Comparison of ENCODE assay signal across 26 mouse cellular contexts in the genomic region with DNA sequence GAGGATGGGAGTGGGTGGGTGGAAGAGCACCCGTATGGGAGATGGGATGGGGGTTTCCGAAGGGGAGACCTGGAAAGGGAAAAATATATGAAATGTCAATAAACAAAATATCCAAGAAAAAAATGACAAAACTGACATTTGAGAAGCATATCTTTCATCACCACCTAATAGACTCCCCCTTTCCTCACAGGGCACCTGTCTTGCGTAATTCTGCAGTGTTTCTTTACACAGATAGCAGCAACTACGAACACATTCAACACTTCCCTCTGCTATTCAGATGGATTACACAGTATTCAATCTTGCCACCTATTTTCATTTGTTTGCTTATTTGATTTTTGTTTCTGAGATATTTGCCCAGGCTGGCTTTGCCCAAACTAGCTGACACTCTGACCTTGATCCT.
DNase-seq lines count a peak whose midpoint lies in the region; ATAC-seq and TF ChIP-seq lines count a peak whose summit lies in the region.
"Had no signal": no experiment of that assay in that cellular context is flagged by ENCODE, and none has a peak within 500 bp of the region (broad histone marks: within the 10 kb centered on the region; RNA-seq: fewer than 3 reads in every experiment).

No protein-coding gene starts in this region.

- no peaks in the 10 kb centered on the region for H3K79me2 ChIP-seq in C2C12 (ENCODE audit: control insufficient read depth, insufficient read depth)

- H3K4me1 ChIP-seq in brown adipose tissue, adult 24 weeks (ENCODE audit: control insufficient read depth, insufficient read depth, insufficient read length, low read length), result peaks cover 14% of the 10 kb centered on the region
- no peaks in the 10 kb centered on the region for H3K4me1 ChIP-seq in forebrain, embryonic 15.5 days
- H3K4me1 ChIP-seq: embryonic facial prominence, embryonic 10.5 days; forebrain, embryonic 12.5 days; hindbrain, embryonic 12.5 days; hindbrain, embryonic 15.5 days; intestine, embryonic 15.5 days had no signal

- TF ChIP-seq CTCF in C2C12 (IDR thresholded peaks at IDR 0.05; ENCODE audit: control insufficient read depth, insufficient read depth, insufficient read length), result no peak

- H3K9me3 ChIP-seq in forebrain, embryonic 15.5 days, result no peaks in the 10 kb centered on the region
- H3K9me3 ChIP-seq: embryonic facial prominence, embryonic 13.5 days; forebrain, embryonic 12.5 days; hindbrain, embryonic 12.5 days; hindbrain, embryonic 15.5 days; intestine, embryonic 15.5 days had no signal

- H3ac ChIP-seq in C2C12 (ENCODE audit: control insufficient read depth, insufficient read length, low read depth), result no peak overlapping the region

- peak overlapping the region; percentile 99 for H3K27ac ChIP-seq in brown adipose tissue, adult 24 weeks (replicated peaks; ENCODE audit: low read depth, low read length)
- no peak overlapping the region for H3K27ac ChIP-seq in forebrain, embryonic 15.5 days (replicated peaks)
- H3K27ac ChIP-seq: embryonic facial prominence, embryonic 10.5 days; embryonic facial prominence, embryonic 13.5 days; forebrain, embryonic 12.5 days; hindbrain, embryonic 12.5 days; hindbrain, embryonic 15.5 days; intestine, embryonic 15.5 days had no signal

- H3K36me3 ChIP-seq in C2C12 (ENCODE audit: control insufficient read depth, insufficient read depth), result no peaks in the 10 kb centered on the region
- H3K36me3 ChIP-seq in forebrain, embryonic 15.5 days, result no peaks in the 10 kb centered on the region
- H3K36me3 ChIP-seq: embryonic facial prominence, embryonic 10.5 days; embryonic facial prominence, embryonic 13.5 days; forebrain, embryonic 12.5 days; hindbrain, embryonic 12.5 days; hindbrain, embryonic 15.5 days; intestine, embryonic 15.5 days had no signal

- WGBS in forebrain, embryonic 15.5 days, result 92% methylated on average over 4 of the region's 4 CpGs

- no peaks in the 10 kb centered on the region for H3K27me3 ChIP-seq in C2C12 (ENCODE audit: control insufficient read depth, insufficient read depth, insufficient read length)
- no peaks in the 10 kb centered on the region for H3K27me3 ChIP-seq in forebrain, embryonic 15.5 days
- H3K27me3 ChIP-seq: embryonic facial prominence, embryonic 13.5 days; forebrain, embryonic 12.5 days; hindbrain, embryonic 12.5 days; hindbrain, embryonic 15.5 days; intestine, embryonic 15.5 days; Patski had no signal

- DNase-seq in spleen, postnatal 14 days (ENCODE audit: low spot score in 2 of 2), result no peak
- DNase-seq in kidney, adult 9 months, result no peak
- DNase-seq: adrenal gland, adult 2 months; adrenal gland, postnatal 14 days; cerebellum, adult 18-20 months; cerebellum, adult 9-11 months; cerebellum, postnatal 25 days; embryo, embryonic 11 days; gastrocnemius, postnatal 10 days; gastrocnemius, postnatal 36 days; heart, adult 11 months; kidney, adult 11 months had no signal

- no peak overlapping the region for H3K9ac ChIP-seq in forebrain, embryonic 15.5 days (replicated peaks)
- H3K9ac ChIP-seq: embryonic facial prominence, embryonic 13.5 days; forebrain, embryonic 12.5 days; hindbrain, embryonic 12.5 days; hindbrain, embryonic 15.5 days; intestine, embryonic 15.5 days had no signal

- no peaks in the 10 kb centered on the region for H3K79me3 ChIP-seq in C2C12 (ENCODE audit: low read depth)

- ATAC-seq in megakaryocyte, adult 5-6 weeks (ENCODE audit: poor library complexity, severe bottlenecking), result peak; percentile 67
- no peak for ATAC-seq in forebrain, embryonic 15.5 days (replicated peaks)
- ATAC-seq: forebrain, embryonic 16.5 days; intestine, embryonic 15.5 days; Patski had no signal

- no peak overlapping the region for H3K4me2 ChIP-seq in forebrain, embryonic 15.5 days (replicated peaks)
- H3K4me2 ChIP-seq: embryonic facial prominence, embryonic 13.5 days; forebrain, embryonic 12.5 days; heart, embryonic 11.5 days; hindbrain, embryonic 12.5 days; hindbrain, embryonic 15.5 days; intestine, embryonic 15.5 days had no signal

- no peak overlapping the region for H3K4me3 ChIP-seq in C2C12 (ENCODE audit: insufficient read depth, poor library complexity, severe bottlenecking)
- no peak overlapping the region for H3K4me3 ChIP-seq in brown adipose tissue, adult 24 weeks (ENCODE audit: insufficient read depth, low read depth, low read length)
- no peak overlapping the region for H3K4me3 ChIP-seq in forebrain, embryonic 15.5 days
- H3K4me3 ChIP-seq: embryonic facial prominence, embryonic 10.5 days; embryonic facial prominence, embryonic 13.5 days; erythroblast, embryonic 14.5 days; forebrain, embryonic 12.5 days; hindbrain, embryonic 12.5 days; hindbrain, embryonic 15.5 days; intestine, embryonic 15.5 days had no signal

TF ChIP-seq in C2C12, 6 proteins besides CTCF, POLR2A, EP300 and RAD21:
- TF ChIP-seq MAX (IDR thresholded peaks at IDR 0.05) (no peak), MYOD1 (IDR thresholded peaks at IDR 0.05; ENCODE audit: control insufficient read depth, insufficient read length, low read depth) (no peak), FOSL1 (IDR thresholded peaks at IDR 0.05; ENCODE audit: insufficient read depth, low read length, poor library complexity, severe bottlenecking) (no peak), CEBPB (IDR thresholded peaks at IDR 0.05; ENCODE audit: low read depth) (peak; percentile 57), USF1 (IDR thresholded peaks at IDR 0.05; ENCODE audit: low read depth) (no peak)
